Mouse (Mus musculus): ENCODE measurements around the gene Gm20773. TPM values are rescaled to one million over a fixed set of nuclear protein-coding genes. Genes with fewer than 3 reads are reported as not detected.

Gene Gm20773
- not detected in 2 replicates for polyA plus RNA-seq (2015; fragmentation: Nextera tagmentation; extraction: Ambion mirVana)

DNA sequence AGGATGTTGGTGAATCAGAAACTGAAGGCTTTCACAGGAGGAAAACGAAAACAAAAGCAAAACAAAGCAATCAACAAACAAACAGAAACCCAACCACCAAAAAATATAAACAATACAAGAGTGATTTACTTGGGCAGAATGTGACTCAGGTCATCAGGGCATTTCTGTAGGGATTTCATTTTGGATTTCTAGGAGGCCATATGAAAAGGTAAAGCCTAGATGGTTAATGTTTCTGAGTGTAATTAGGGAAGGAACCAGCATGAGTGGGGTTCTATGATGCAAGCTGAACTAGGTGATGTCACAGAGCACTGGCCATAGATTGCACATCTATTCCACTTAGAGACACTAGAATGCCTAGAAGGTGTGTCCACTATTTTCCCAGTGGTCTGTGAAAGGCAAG lies at the start of gene Gm20773:
Gene Gm20773 (plus strand): TSS at position 301 of the 400 bp plus-strand sequence.

GRCm38 (mm10) chrY:13465479-13465878 lies 28.3 kb upstream of the Gm20773 start, which contains the start of gene Gm21866:
Gene Gm21866, minus strand, starts transcription at chrY:13465579.

Other genes starting within 250 kb of the Gm20773 start
- gene Gm21440, start 241.6 kb upstream of the Gm20773 start, polyA plus RNA-seq (2015; fragmentation: Nextera tagmentation; extraction: Ambion mirVana) = not detected in 2 replicates
- gene Gm21454, start 241.6 kb upstream of the Gm20773 start, polyA plus RNA-seq (2015; fragmentation: Nextera tagmentation; extraction: Ambion mirVana) = not detected in 2 replicates
- gene Gm21725, start 145.0 kb upstream of the Gm20773 start, polyA plus RNA-seq (2015; fragmentation: Nextera tagmentation; extraction: Ambion mirVana) = not detected in 2 replicates
- not detected in 2 replicates for gene Gm21866, start 28.4 kb upstream of the Gm20773 start, polyA plus RNA-seq (2015; fragmentation: Nextera tagmentation; extraction: Ambion mirVana)